Mouse (Mus musculus) right cerebral cortex, postnatal 14 days (tissue): ENCODE measurements at regions not wholly inside any gene's neighbourhood (a gene's known extent, or its start where the extent isn't known, plus 50 kb on each side); places are given as distances from the start of the nearest gene placed in this dataset.

Experiments used
- DNase-seq: peaks from one replicate; pipeline ENCODE4 v3.0.0; 2022

GRCm38 (mm10) chrX:145758406-145758805 is 253.4 kb upstream of the Amot start:
- peak; percentile 10 for DNase-seq

GRCm38 (mm10) chrX:145753427-145753826 is 248.4 kb upstream of the Amot start:
- no peak for DNase-seq
